Comparison of ENCODE assay signal across 20 mouse cellular contexts in genomic region chr12:69704799-69705458, GRCm38 (mm10). TPM values are rescaled to one million over a fixed set of nuclear protein-coding genes. Genes with fewer than 3 reads are reported as not detected.
DNase-seq lines count a peak whose midpoint lies in the region; ATAC-seq and TF ChIP-seq lines count a peak whose summit lies in the region.
"Had no signal": no experiment of that assay in that cellular context is flagged by ENCODE, and none has a peak within 500 bp of the region (broad histone marks: within the 10 kb centered on the region; RNA-seq: fewer than 3 reads in every experiment).

No protein-coding gene starts in this region.

- ATAC-seq in kidney, embryonic 14.5 days (ENCODE audit: low FRiP score, low TSS enrichment): 0 out of 2 replicates have a peak, but pooled peaks have one; percentile 24
- ATAC-seq in intestine, postnatal 0 days: peak; percentile 96
- ATAC-seq in stomach, embryonic 14.5 days (ENCODE audit: insufficient number of reproducible peaks, insufficient read depth, low FRiP score, low read depth): peak; percentile 82
- ATAC-seq in lung, postnatal 0 days: no peak
- ATAC-seq: CD4-positive, CD25-positive, alpha-beta regulatory T cell, adult 4 months; midbrain, embryonic 15.5 days had no signal

- no peak overlapping the region for H3K27ac ChIP-seq in kidney, embryonic 14.5 days (ENCODE audit: low read depth, low read length)
- H3K27ac ChIP-seq in intestine, postnatal 0 days (ENCODE audit: low read depth, low read length): no peak overlapping the region
- H3K27ac ChIP-seq in stomach, embryonic 14.5 days (ENCODE audit: low read length): no peak overlapping the region
- no peak overlapping the region for H3K27ac ChIP-seq in lung, postnatal 0 days (ENCODE audit: low read length)
- H3K27ac ChIP-seq: embryonic facial prominence, embryonic 12.5 days; forebrain, embryonic 10.5 days; heart, embryonic 15.5 days; hindbrain, embryonic 15.5 days; limb, embryonic 10.5 days; lung, embryonic 15.5 days; midbrain, embryonic 15.5 days had no signal

- no peak for DNase-seq in kidney, postnatal 10 days
- peak; percentile 44 for DNase-seq in c-Kit-positive CD71-positive TER-119-positive erythroid progenitor cells, embryonic 14.5 days (ENCODE audit: low spot score)
- DNase-seq in lung, postnatal 0 days (ENCODE audit: low spot score): no peak
- DNase-seq in left cerebral cortex, adult 11 months (ENCODE audit: low spot score): no peak
- DNase-seq: cerebellum, adult 11 months; cerebellum, postnatal 36 days; gastrocnemius, postnatal 25 days; kidney, postnatal 36 days; thymus, adult 2 months had no signal

- H3K27me3 ChIP-seq in kidney, embryonic 14.5 days (ENCODE audit: control insufficient read depth, insufficient read depth, low read length): no peaks in the 10 kb centered on the region
- H3K27me3 ChIP-seq in intestine, postnatal 0 days (replicated peaks; ENCODE audit: control insufficient read depth, insufficient read depth, low read length): no peaks in the 10 kb centered on the region
- no peaks in the 10 kb centered on the region for H3K27me3 ChIP-seq in stomach, embryonic 14.5 days (ENCODE audit: control insufficient read depth, insufficient read depth, low read length)
- H3K27me3 ChIP-seq in lung, postnatal 0 days (replicated peaks; ENCODE audit: insufficient read depth, low read length): no peaks in the 10 kb centered on the region
- H3K27me3 ChIP-seq: embryonic facial prominence, embryonic 12.5 days; heart, embryonic 15.5 days; hindbrain, embryonic 15.5 days; lung, embryonic 15.5 days; midbrain, embryonic 15.5 days had no signal

- TF ChIP-seq CTCF in intestine, postnatal 0 days (IDR thresholded peaks at IDR 0.05; ENCODE audit: low read depth): no peak
- no peak for TF ChIP-seq CTCF in lung, postnatal 0 days (IDR thresholded peaks at IDR 0.05)

- H3K4me1 ChIP-seq in kidney, embryonic 14.5 days (ENCODE audit: control insufficient read depth, insufficient read depth, low read length): no peaks in the 10 kb centered on the region
- no peaks in the 10 kb centered on the region for H3K4me1 ChIP-seq in intestine, postnatal 0 days (replicated peaks; ENCODE audit: control insufficient read depth, insufficient read depth, low read length)
- H3K4me1 ChIP-seq in stomach, embryonic 14.5 days (ENCODE audit: control insufficient read depth, insufficient read depth, low read length): no peaks in the 10 kb centered on the region
- no peaks in the 10 kb centered on the region for H3K4me1 ChIP-seq in lung, postnatal 0 days (ENCODE audit: insufficient read depth, low read depth, low read length)
- H3K4me1 ChIP-seq: embryonic facial prominence, embryonic 12.5 days; forebrain, embryonic 10.5 days; hindbrain, embryonic 15.5 days; limb, embryonic 10.5 days; lung, embryonic 15.5 days; midbrain, embryonic 15.5 days had no signal

- TF ChIP-seq EP300 in lung, postnatal 0 days (IDR thresholded peaks at IDR 0.05): no peak

- H3K9me3 ChIP-seq in kidney, embryonic 14.5 days (ENCODE audit: control insufficient read depth, low read length): no peaks in the 10 kb centered on the region
- no peaks in the 10 kb centered on the region for H3K9me3 ChIP-seq in intestine, postnatal 0 days (ENCODE audit: control insufficient read depth)
- H3K9me3 ChIP-seq in stomach, embryonic 14.5 days (ENCODE audit: control insufficient read depth, low read depth, low read length): no peaks in the 10 kb centered on the region
- no peaks in the 10 kb centered on the region for H3K9me3 ChIP-seq in lung, postnatal 0 days (ENCODE audit: low read length)
- H3K9me3 ChIP-seq: embryonic facial prominence, embryonic 12.5 days; forebrain, embryonic 10.5 days; heart, embryonic 15.5 days; hindbrain, embryonic 15.5 days; limb, embryonic 10.5 days; lung, embryonic 15.5 days; midbrain, embryonic 15.5 days had no signal

- H3K9ac ChIP-seq in kidney, embryonic 14.5 days (ENCODE audit: low read depth, low read length): no peak overlapping the region
- no peak overlapping the region for H3K9ac ChIP-seq in intestine, postnatal 0 days (ENCODE audit: low read depth, low read length)
- H3K9ac ChIP-seq in stomach, embryonic 14.5 days (replicated peaks; ENCODE audit: low read depth, low read length): no peak overlapping the region
- H3K9ac ChIP-seq in lung, postnatal 0 days (replicated peaks; ENCODE audit: low read depth): no peak overlapping the region
- H3K9ac ChIP-seq: embryonic facial prominence, embryonic 12.5 days; heart, embryonic 15.5 days; hindbrain, embryonic 15.5 days; lung, embryonic 15.5 days; midbrain, embryonic 15.5 days had no signal

- WGBS in kidney, embryonic 14.5 days: 73% methylated on average over 11 of the region's 11 CpGs
- 48% methylated on average over 11 of the region's 11 CpGs for WGBS in intestine, postnatal 0 days
- WGBS in stomach, embryonic 14.5 days: 81% methylated on average over 11 of the region's 11 CpGs
- 73% methylated on average over 11 of the region's 11 CpGs for WGBS in lung, postnatal 0 days

- H3K4me3 ChIP-seq in kidney, embryonic 14.5 days (ENCODE audit: low read length): no peak overlapping the region
- H3K4me3 ChIP-seq in intestine, postnatal 0 days (ENCODE audit: low read depth, low read length): no peak overlapping the region
- no peak overlapping the region for H3K4me3 ChIP-seq in stomach, embryonic 14.5 days (ENCODE audit: low read depth, low read length)
- H3K4me3 ChIP-seq in lung, postnatal 0 days (ENCODE audit: low read depth, low read length): no peak overlapping the region
- H3K4me3 ChIP-seq: embryonic facial prominence, embryonic 12.5 days; forebrain, embryonic 10.5 days; heart, embryonic 15.5 days; hindbrain, embryonic 15.5 days; limb, embryonic 10.5 days; lung, embryonic 15.5 days; midbrain, embryonic 15.5 days had no signal

- no peak overlapping the region for H3K4me2 ChIP-seq in kidney, embryonic 14.5 days (replicated peaks; ENCODE audit: low read depth, low read length)
- peak overlapping the region; percentile 55 for H3K4me2 ChIP-seq in intestine, postnatal 0 days (replicated peaks; ENCODE audit: low read depth)
- H3K4me2 ChIP-seq in stomach, embryonic 14.5 days (replicated peaks; ENCODE audit: low read depth, low read length): no peak overlapping the region
- no peak overlapping the region for H3K4me2 ChIP-seq in lung, postnatal 0 days (replicated peaks; ENCODE audit: low read depth, low read length)
- H3K4me2 ChIP-seq: embryonic facial prominence, embryonic 12.5 days; heart, embryonic 15.5 days; hindbrain, embryonic 15.5 days; lung, embryonic 15.5 days; midbrain, embryonic 15.5 days had no signal

- H3K36me3 ChIP-seq in kidney, embryonic 14.5 days (ENCODE audit: control insufficient read depth, insufficient read depth, low read length): 0 out of 2 replicates have a peak, but pooled peaks cover under 1% of the 10 kb centered on the region
- peaks cover 13% of the 10 kb centered on the region; the same call in 1 of the 2 replicates for H3K36me3 ChIP-seq in intestine, postnatal 0 days (ENCODE audit: control insufficient read depth, insufficient read depth)
- H3K36me3 ChIP-seq in stomach, embryonic 14.5 days (ENCODE audit: control insufficient read depth, insufficient read depth, low read length): no peaks in the 10 kb centered on the region
- no peaks in the 10 kb centered on the region; the same call in 1 of the 2 replicates for H3K36me3 ChIP-seq in lung, postnatal 0 days (ENCODE audit: insufficient read depth, low read length)
- H3K36me3 ChIP-seq: embryonic facial prominence, embryonic 12.5 days; heart, embryonic 15.5 days; midbrain, embryonic 15.5 days had no signal

RNA-seq across cellular contexts. Expression of gene L2hgdh, which starts 19.7 kb away (rescaled TPM):
- 12.6 and 19.5 TPM in 2 replicates for polyA plus RNA-seq in kidney, embryonic 14.5 days (2014; fragmentation: Nextera tagmentation; extraction: Ambion mirVana)
- polyA plus RNA-seq in intestine, postnatal 0 days (2015; fragmentation: Nextera tagmentation; extraction: Ambion mirVana): 13.8 and 14.3 TPM in 2 replicates
- 18.3 and 19.6 TPM in 2 replicates for polyA plus RNA-seq in stomach, embryonic 14.5 days (2014; fragmentation: Nextera tagmentation; extraction: Ambion mirVana)
- polyA plus RNA-seq in lung, postnatal 0 days (2015; fragmentation: Nextera tagmentation; extraction: Ambion mirVana): 3.7 and 4.5 TPM in 2 replicates

RNA-seq across cellular contexts. Expression of gene Atp5s, which starts 19.8 kb away (rescaled TPM):
- 29.4 and 37.6 TPM in 2 replicates for polyA plus RNA-seq in kidney, embryonic 14.5 days (2014; fragmentation: Nextera tagmentation; extraction: Ambion mirVana)
- polyA plus RNA-seq in intestine, postnatal 0 days (2015; fragmentation: Nextera tagmentation; extraction: Ambion mirVana): 26.1 and 31.6 TPM in 2 replicates
- polyA plus RNA-seq in stomach, embryonic 14.5 days (2014; fragmentation: Nextera tagmentation; extraction: Ambion mirVana): 33.6 and 37.2 TPM in 2 replicates
- polyA plus RNA-seq in lung, postnatal 0 days (2015; fragmentation: Nextera tagmentation; extraction: Ambion mirVana): 18.5 and 21.4 TPM in 2 replicates

RNA-seq across cellular contexts. Expression of gene Sos2, which starts 23.3 kb away (rescaled TPM):
- 12.0 and 12.9 TPM in 2 replicates for polyA plus RNA-seq in kidney, embryonic 14.5 days (2014; fragmentation: Nextera tagmentation; extraction: Ambion mirVana)
- polyA plus RNA-seq in intestine, postnatal 0 days (2015; fragmentation: Nextera tagmentation; extraction: Ambion mirVana): 9.4 and 10.1 TPM in 2 replicates
- polyA plus RNA-seq in stomach, embryonic 14.5 days (2014; fragmentation: Nextera tagmentation; extraction: Ambion mirVana): 14.3 and 15.0 TPM in 2 replicates
- 10.6 and 11.9 TPM in 2 replicates for polyA plus RNA-seq in lung, postnatal 0 days (2015; fragmentation: Nextera tagmentation; extraction: Ambion mirVana)
